Mouse (Mus musculus) forebrain, embryonic 15.5 days (tissue): ENCODE results near the gene Ppp1r14d. TPM values are rescaled to one million over a fixed set of nuclear protein-coding genes. Genes with fewer than 3 reads are reported as not detected.

Experiments used
- polyA plus RNA-seq: library from polyadenylated mRNA; unstranded; fragments of >200 nt; fragmentation: Nextera tagmentation; extraction: Ambion mirVana; gene quantifications from 2 replicates; pipeline ENCODE4 v1.2.1, GENCODE M21; 2015

The Ppp1r14d gene
- polyA plus RNA-seq, 1 experiment from 2014 or later: not detected

Other genes starting within 250 kb of the Ppp1r14d start
- gene Ccdc32, start 200.5 kb downstream of the Ppp1r14d start, polyA plus RNA-seq: 38.3 and 43.3 TPM in 2 replicates
- gene Rpusd2, start 195.1 kb downstream of the Ppp1r14d start, polyA plus RNA-seq: 4.6 and 5.4 TPM in 2 replicates
- 29.3 and 33.4 TPM in 2 replicates for gene Knl1, start 182.8 kb downstream of the Ppp1r14d start, polyA plus RNA-seq
- 18.7 and 24.0 TPM in 2 replicates for gene Rad51, start 117.1 kb downstream of the Ppp1r14d start, polyA plus RNA-seq
- gene Rmdn3, start 72.9 kb downstream of the Ppp1r14d start, polyA plus RNA-seq: 52.0 and 54.2 TPM in 2 replicates
- 0.93 and 2.0 TPM in 2 replicates for gene Gchfr, start 62.1 kb downstream of the Ppp1r14d start, polyA plus RNA-seq
- gene Gm14137, start 55.4 kb downstream of the Ppp1r14d start, polyA plus RNA-seq: 0.83 and 0.90 TPM in 2 replicates
- 64.7 and 66.6 TPM in 2 replicates for gene Zfyve19, start 21.3 kb downstream of the Ppp1r14d start, polyA plus RNA-seq
- 26.7 and 30.9 TPM in 2 replicates for gene Dnajc17, start 21.1 kb downstream of the Ppp1r14d start, polyA plus RNA-seq
- 0.31 and 0.56 TPM in 2 replicates for gene Spint1, start 7.5 kb upstream of the Ppp1r14d start, polyA plus RNA-seq
- 19.6 and 24.0 TPM in 2 replicates for gene Rhov, start 41.4 kb upstream of the Ppp1r14d start, polyA plus RNA-seq
- 30.2 and 31.1 TPM in 2 replicates for gene Vps18, start 58.8 kb upstream of the Ppp1r14d start, polyA plus RNA-seq
- 4.0 and 4.1 TPM in 2 replicates for gene Dll4, start 95.9 kb upstream of the Ppp1r14d start, polyA plus RNA-seq
- gene Chac1, start 121.3 kb upstream of the Ppp1r14d start, polyA plus RNA-seq: 5.5 and 5.8 TPM in 2 replicates
- gene Ino80, start 247.8 kb upstream of the Ppp1r14d start, polyA plus RNA-seq: 3.4 TPM in 2 replicates